Mouse (Mus musculus) G1E (cell line): ENCODE results near the gene Prpf18.

Experiments used
- CTCF ChIP-seq: IDR thresholded peaks from 2 replicates; pipeline ENCODE4 v1.5.1; 2012; ENCODE audit warnings: low read depth, low read length, inconsistent platforms, mixed read lengths
- GATA1 ChIP-seq: IDR thresholded peaks from 2 replicates; pipeline ENCODE4 v1.6.1; 2012; ENCODE audit warnings: borderline replicate concordance, low read length, inconsistent platforms, mixed read lengths
- POLR2AphosphoS5 ChIP-seq: IDR thresholded peaks from 2 replicates; pipeline ENCODE4 v1.6.1; 2012; ENCODE audit warnings: low read depth, low read length, inconsistent platforms; ENCODE audit not compliant: insufficient replicate concordance
- TAL1 ChIP-seq: conservative IDR thresholded peaks from 2 replicates; pipeline ENCODE4 v1.6.1; 2012; ENCODE audit warnings: low read depth, low read length, inconsistent platforms, mixed read lengths

DNA sequence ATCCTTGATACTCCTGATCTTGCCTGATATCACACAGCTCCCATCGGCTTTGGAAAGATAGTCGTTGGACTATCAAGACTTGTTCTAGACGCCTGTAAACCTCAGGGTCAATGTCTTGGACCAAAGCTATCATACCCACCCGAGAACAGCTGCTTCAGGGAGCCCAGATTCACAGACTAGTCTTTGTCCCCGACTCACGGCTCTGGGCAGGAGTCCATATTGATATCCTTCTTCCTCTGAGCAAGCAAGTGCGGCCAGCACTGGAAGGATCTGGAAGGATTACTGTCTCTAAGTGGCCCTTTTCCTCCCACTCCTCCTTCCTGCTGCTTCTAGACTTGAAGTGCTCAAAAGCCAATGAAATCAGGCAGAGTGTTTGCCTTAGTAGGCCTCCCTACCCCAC is 59.2 kb downstream of the Prpf18 start:
- TF ChIP-seq CTCF (no peak), GATA1 (no peak), POLR2AphosphoS5 (no peak), TAL1 (no peak)
